Mouse (Mus musculus) midbrain, embryonic 10.5 days (tissue): ENCODE data around the gene Bak1. TPM values are rescaled to one million over a fixed set of nuclear protein-coding genes. Genes with fewer than 3 reads are reported as not detected.

Source experiments
- polyA plus RNA-seq: library from polyadenylated mRNA; unstranded; fragments of >200 nt; fragmentation: Nextera tagmentation; extraction: Ambion mirVana; gene quantifications from 2 replicates; pipeline ENCODE4 v1.2.1, GENCODE M21; 2016

Gene Bak1
- polyA plus RNA-seq, 1 experiment from 2014 or later: 3.4 TPM

Other genes with a start within 250 kb of the Bak1 start
- 46.4 and 48.9 TPM in 2 replicates for gene Bnip1, start 247.9 kb downstream of the Bak1 start, polyA plus RNA-seq
- gene Nkx2-5, start 184.0 kb downstream of the Bak1 start, polyA plus RNA-seq: not detected in 2 replicates
- 10.6 and 12.1 TPM in 2 replicates for gene Kifc5b, start 111.9 kb downstream of the Bak1 start, polyA plus RNA-seq
- gene Phf1, start 96.0 kb downstream of the Bak1 start, polyA plus RNA-seq: 3.1 and 4.7 TPM in 2 replicates
- 175 and 179 TPM in 2 replicates for gene Cuta, start 89.4 kb downstream of the Bak1 start, polyA plus RNA-seq
- 1.5 TPM in 2 replicates for gene Syngap1, start 87.8 kb downstream of the Bak1 start, polyA plus RNA-seq
- gene Zbtb9, start 55.8 kb downstream of the Bak1 start, polyA plus RNA-seq: 18.6 and 18.8 TPM in 2 replicates
- 1.0 and 1.3 TPM in 2 replicates for gene Itpr3, start 28.3 kb upstream of the Bak1 start, polyA plus RNA-seq
- 404 and 411 TPM in 2 replicates for gene Uqcc2, start 104.9 kb upstream of the Bak1 start, polyA plus RNA-seq
- 0.29 TPM in 1 of 2 replicates, not detected in the other for gene Ip6k3, start 138.8 kb upstream of the Bak1 start, polyA plus RNA-seq
- 16.4 and 20.8 TPM in 2 replicates for gene Lemd2, start 175.5 kb upstream of the Bak1 start, polyA plus RNA-seq